ENCODE assay signal across 24 mouse cellular contexts in the genomic region with DNA sequence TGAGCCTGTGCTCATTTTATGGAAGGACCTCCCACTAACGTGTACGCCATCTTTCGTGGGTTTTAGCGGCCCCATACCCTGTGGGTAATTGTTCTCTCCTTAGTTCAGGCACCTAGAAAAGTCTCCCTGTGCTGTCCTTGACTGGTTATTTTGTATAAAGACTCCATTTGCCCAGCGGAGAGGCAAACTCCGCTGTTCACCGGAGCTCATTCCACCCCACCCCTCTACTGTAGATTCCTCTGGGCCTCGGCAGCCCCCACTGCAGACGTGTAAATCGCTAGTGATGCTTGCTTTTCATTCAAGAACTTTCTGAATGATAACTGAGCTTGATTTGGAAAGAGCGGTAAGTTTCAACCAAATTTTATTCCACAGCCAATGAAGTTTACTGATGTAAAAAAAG. TPM values are rescaled to one million over a fixed set of nuclear protein-coding genes. Genes with fewer than 3 reads are reported as not detected.
DNase-seq lines count a peak whose midpoint lies in the region; ATAC-seq and TF ChIP-seq lines count a peak whose summit lies in the region.
"Had no signal": no experiment of that assay in that cellular context is flagged by ENCODE, and none has a peak within 500 bp of the region (broad histone marks: within the 10 kb centered on the region; RNA-seq: fewer than 3 reads in every experiment).

No protein-coding gene starts in this region.

- H3K4me3 ChIP-seq in hindbrain, postnatal 0 days (ENCODE audit: low read length): no peak overlapping the region
- H3K4me3 ChIP-seq in hindbrain, embryonic 16.5 days (ENCODE audit: low read length): no peak overlapping the region
- H3K4me3 ChIP-seq in forebrain, postnatal 0 days (ENCODE audit: low read depth, low read length): no peak overlapping the region
- H3K4me3 ChIP-seq: embryonic facial prominence, embryonic 12.5 days; heart, adult 2 months; heart, embryonic 15.5 days; hindbrain, embryonic 13.5 days; liver, embryonic 15.5 days had no signal

- peak overlapping the region; percentile 16; the same call in 1 of the 2 replicates for H3K4me2 ChIP-seq in hindbrain, postnatal 0 days (ENCODE audit: low read depth, low read length)
- no peak overlapping the region for H3K4me2 ChIP-seq in hindbrain, embryonic 16.5 days (ENCODE audit: low read length)
- H3K4me2 ChIP-seq in forebrain, postnatal 0 days (ENCODE audit: low read depth): peak overlapping the region; percentile 13; the same call in 1 of the 2 replicates
- H3K4me2 ChIP-seq: embryonic facial prominence, embryonic 12.5 days; heart, embryonic 15.5 days; hindbrain, embryonic 13.5 days; liver, embryonic 15.5 days had no signal

- H3K36me3 ChIP-seq in hindbrain, postnatal 0 days (ENCODE audit: insufficient read depth, low read length): no peaks in the 10 kb centered on the region
- no peaks in the 10 kb centered on the region for H3K36me3 ChIP-seq in hindbrain, embryonic 16.5 days (ENCODE audit: control insufficient read depth, insufficient read depth, low read length)
- H3K36me3 ChIP-seq in forebrain, postnatal 0 days (ENCODE audit: insufficient read depth): no peaks in the 10 kb centered on the region

- no peaks in the 10 kb centered on the region for H3K9me3 ChIP-seq in hindbrain, postnatal 0 days (ENCODE audit: low read length)
- H3K9me3 ChIP-seq in hindbrain, embryonic 16.5 days (ENCODE audit: control insufficient read depth, low read length): no peaks in the 10 kb centered on the region
- no peaks in the 10 kb centered on the region for H3K9me3 ChIP-seq in forebrain, postnatal 0 days (ENCODE audit: low read length)
- H3K9me3 ChIP-seq: embryonic facial prominence, embryonic 12.5 days; heart, embryonic 15.5 days; hindbrain, embryonic 13.5 days; liver, embryonic 15.5 days had no signal

- H3K27ac ChIP-seq in hindbrain, postnatal 0 days: no peak overlapping the region
- H3K27ac ChIP-seq in hindbrain, embryonic 16.5 days (ENCODE audit: low read depth, low read length): no peak overlapping the region
- no peak overlapping the region for H3K27ac ChIP-seq in forebrain, postnatal 0 days (ENCODE audit: low read depth, low read length)
- H3K27ac ChIP-seq: embryonic facial prominence, embryonic 12.5 days; heart, adult 2 months; heart, embryonic 15.5 days; hindbrain, embryonic 13.5 days; liver, embryonic 15.5 days had no signal

- no peak for TF ChIP-seq CTCF in hindbrain, postnatal 0 days (IDR thresholded peaks at IDR 0.05; ENCODE audit: low read depth)
- no peak for TF ChIP-seq CTCF in forebrain, postnatal 0 days (IDR thresholded peaks at IDR 0.05; ENCODE audit: low read depth)

- ATAC-seq in hindbrain, postnatal 0 days: no peak
- no peak for ATAC-seq in hindbrain, embryonic 16.5 days
- no peak for ATAC-seq in forebrain, postnatal 0 days
- ATAC-seq: activated CD4-positive, CD25-positive, alpha-beta regulatory T cell, adult 4 months; intestine, embryonic 16.5 days; lung, postnatal 0 days; Patski had no signal

- no peaks in the 10 kb centered on the region for H3K27me3 ChIP-seq in hindbrain, postnatal 0 days (ENCODE audit: insufficient read depth, low read length)
- H3K27me3 ChIP-seq in hindbrain, embryonic 16.5 days (replicated peaks; ENCODE audit: control insufficient read depth, insufficient read depth, low read length): no peaks in the 10 kb centered on the region
- H3K27me3 ChIP-seq in forebrain, postnatal 0 days (ENCODE audit: insufficient read depth, low read length): no peaks in the 10 kb centered on the region
- H3K27me3 ChIP-seq: embryonic facial prominence, embryonic 12.5 days; heart, embryonic 15.5 days; hindbrain, embryonic 13.5 days; liver, embryonic 15.5 days; Patski had no signal

- H3K4me1 ChIP-seq in hindbrain, postnatal 0 days (ENCODE audit: insufficient read depth, low read length): no peaks in the 10 kb centered on the region; the same call in 1 of the 2 replicates
- peaks cover 5% of the 10 kb centered on the region for H3K4me1 ChIP-seq in hindbrain, embryonic 16.5 days (ENCODE audit: control insufficient read depth, insufficient read depth, low read depth, low read length)
- H3K4me1 ChIP-seq in forebrain, postnatal 0 days (ENCODE audit: insufficient read depth): no peaks in the 10 kb centered on the region
- H3K4me1 ChIP-seq: heart, embryonic 15.5 days; liver, embryonic 15.5 days had no signal

- 56% methylated on average over 11 of the region's 11 CpGs for WGBS in hindbrain, postnatal 0 days
- WGBS in hindbrain, embryonic 16.5 days: 65% methylated on average over 11 of the region's 11 CpGs
- WGBS in forebrain, postnatal 0 days: 42% methylated on average over 11 of the region's 11 CpGs

- DNase-seq in hindbrain, postnatal 0 days (ENCODE audit: low spot score): no peak
- DNase-seq in retina, postnatal 1 day: peak; percentile 43
- DNase-seq in retina, embryonic 14.5 days (ENCODE audit: low spot score): no peak
- no peak for DNase-seq in forebrain, postnatal 0 days
- DNase-seq in spleen, postnatal 4 days (ENCODE audit: low spot score in 2 of 2): no peak
- DNase-seq in left cerebral cortex, adult 9 months (ENCODE audit: low spot score in 2 of 2): no peak
- DNase-seq: adrenal gland, postnatal 14 days; B cell, adult 2 months; cerebellum, adult 18-20 months; heart, adult 2 months; layer of hippocampus, postnatal 36 days; left cerebral cortex, postnatal 4 days; midbrain, embryonic 14.5 days; right cerebral cortex, postnatal 4 days; thymus, postnatal 36 days had no signal

- H3K9ac ChIP-seq in hindbrain, postnatal 0 days (replicated peaks; ENCODE audit: low read length): no peak overlapping the region
- no peak overlapping the region for H3K9ac ChIP-seq in hindbrain, embryonic 16.5 days (ENCODE audit: low read depth, low read length)
- no peak overlapping the region for H3K9ac ChIP-seq in forebrain, postnatal 0 days
- H3K9ac ChIP-seq: embryonic facial prominence, embryonic 12.5 days; heart, embryonic 15.5 days; hindbrain, embryonic 13.5 days; liver, embryonic 15.5 days had no signal

RNA-seq across cellular contexts. Expression of a gene that starts 53.4 kb away (rescaled TPM):
- 67.5 and 73.4 TPM in 2 replicates for total RNA-seq in hindbrain, postnatal 0 days (2014; rRNA removed)
- polyA plus RNA-seq in hindbrain, postnatal 0 days (2015; fragmentation: Nextera tagmentation; extraction: Ambion mirVana): 74.9 and 75.2 TPM in 2 replicates
- 85.0 and 87.1 TPM in 2 replicates for polyA plus RNA-seq in hindbrain, embryonic 16.5 days (2015; fragmentation: Nextera tagmentation; extraction: Ambion mirVana)
- 69.6 and 69.7 TPM in 2 replicates for total RNA-seq in forebrain, postnatal 0 days (2014; rRNA removed)
- polyA plus RNA-seq in forebrain, postnatal 0 days (2015; fragmentation: Nextera tagmentation; extraction: Ambion mirVana): 61.6 and 72.0 TPM in 2 replicates
